Mouse (Mus musculus): ENCODE measurements around the gene Rps6ka2. TPM values are rescaled to one million over a fixed set of nuclear protein-coding genes. Genes with fewer than 3 reads are reported as not detected.
"Not testable (repeated sequence)": the region's sequence is repeated elsewhere in the genome, so short reads cannot be mapped to it uniquely, and the experiment has no call there.

The Rps6ka2 gene
- polyA plus RNA-seq, 1 experiment from 2014 or later = 5.3 TPM

GRCm38 (mm10) chr17:7352596-7352995, 182.7 kb downstream of the Rps6ka2 start, which contains the start of gene Ttll2:
TSS of gene Ttll2 (minus strand) at chr17:7352696.
- H3K27ac ChIP-seq; H3K4me2 ChIP-seq; H3K4me3 ChIP-seq; ATAC-seq; H3K9ac ChIP-seq; H3K9me3 ChIP-seq (replicated peaks); H3K27me3 ChIP-seq (replicated peaks); H3K36me3 ChIP-seq; H3K4me1 ChIP-seq: not testable (repeated sequence)
- WGBS (ENCODE audit: insufficient replicate concordance) = 47% methylated on average over 1 of the region's 1 CpGs

Other genes with a start within 250 kb of the Rps6ka2 start
- 16.2 and 18.0 TPM in 2 replicates for gene Rsph3b, start 221.4 kb upstream of the Rps6ka2 start, polyA plus RNA-seq (2016; fragmentation: Nextera tagmentation; extraction: Ambion mirVana)
- 21.7 and 25.2 TPM in 2 replicates for gene Tagap1, start 209.0 kb upstream of the Rps6ka2 start, polyA plus RNA-seq (2016; fragmentation: Nextera tagmentation; extraction: Ambion mirVana)
- 107 TPM in 2 replicates for gene Rnaset2b, start 199.5 kb upstream of the Rps6ka2 start, polyA plus RNA-seq (2016; fragmentation: Nextera tagmentation; extraction: Ambion mirVana)
- gene Gm49721, start 191.2 kb upstream of the Rps6ka2 start, polyA plus RNA-seq (2016; fragmentation: Nextera tagmentation; extraction: Ambion mirVana) = 0.11 TPM in 1 of 2 replicates, not detected in the other
- gene Gm1604a, start 144.5 kb upstream of the Rps6ka2 start, polyA plus RNA-seq (2016; fragmentation: Nextera tagmentation; extraction: Ambion mirVana) = not detected in 2 replicates
- gene Tcp10a, start 154.5 kb downstream of the Rps6ka2 start, polyA plus RNA-seq (2016; fragmentation: Nextera tagmentation; extraction: Ambion mirVana) = not detected in 2 replicates
- gene Ttll2, start 182.6 kb downstream of the Rps6ka2 start, polyA plus RNA-seq (2016; fragmentation: Nextera tagmentation; extraction: Ambion mirVana) = not detected in 2 replicates
- gene Gm49630, start 201.9 kb downstream of the Rps6ka2 start, polyA plus RNA-seq (2016; fragmentation: Nextera tagmentation; extraction: Ambion mirVana) = not detected in 2 replicates
- 0.14 TPM in 1 of 2 replicates, not detected in the other for gene Unc93a2, start 215.3 kb downstream of the Rps6ka2 start, polyA plus RNA-seq (2016; fragmentation: Nextera tagmentation; extraction: Ambion mirVana)